Mouse (Mus musculus) yolk sac, embryonic 10.5 days (tissue): ENCODE measurements around the gene Mapkbp1.

Experiments
- DNase-seq: peaks from one replicate; pipeline ENCODE4 v3.0.0-alpha.2; 2017; ENCODE audit warnings: low spot score

Gene Mapkbp1

DNA sequence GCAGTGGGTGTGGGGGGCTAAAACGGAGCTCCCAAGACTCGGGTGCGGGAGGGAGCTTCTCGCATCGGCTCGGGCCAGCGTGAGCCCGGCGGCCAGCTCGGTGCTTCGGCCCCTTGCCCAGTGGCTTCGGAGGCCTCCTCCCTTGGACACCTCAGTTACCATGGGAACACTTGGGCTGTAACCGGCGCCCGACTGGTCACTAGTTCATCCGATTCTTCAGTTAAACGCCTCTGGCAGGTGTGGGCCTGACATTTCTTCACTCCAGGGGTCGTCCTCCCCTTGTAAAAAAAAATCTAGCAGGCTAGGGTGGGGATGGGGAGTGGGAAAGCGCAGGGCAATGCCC lies at the start of gene Mapkbp1:
TSS of gene Mapkbp1 (plus strand) at position 163 of the 343 bp plus-strand sequence.
- no peak for DNase-seq

GRCm38 (mm10) chr2:119970571-119970970 lies 1.9 kb upstream of the Mapkbp1 start:
- peak; percentile 56 for DNase-seq

GRCm38 (mm10) chr2:119971316-119971715 lies 1.2 kb upstream of the Mapkbp1 start:
- DNase-seq: no peak

- DNase-seq: peak; percentile 95
Measured at GRCm38 (mm10) chr2:119971837-119972536, 512 bp upstream of the Mapkbp1 start.

GRCm38 (mm10) chr2:119980343-119980986 lies 8.0 kb downstream of the Mapkbp1 start:
- DNase-seq: no peak

GRCm38 (mm10) chr2:119981631-119982030 lies 9.1 kb downstream of the Mapkbp1 start:
- no peak for DNase-seq

DNA sequence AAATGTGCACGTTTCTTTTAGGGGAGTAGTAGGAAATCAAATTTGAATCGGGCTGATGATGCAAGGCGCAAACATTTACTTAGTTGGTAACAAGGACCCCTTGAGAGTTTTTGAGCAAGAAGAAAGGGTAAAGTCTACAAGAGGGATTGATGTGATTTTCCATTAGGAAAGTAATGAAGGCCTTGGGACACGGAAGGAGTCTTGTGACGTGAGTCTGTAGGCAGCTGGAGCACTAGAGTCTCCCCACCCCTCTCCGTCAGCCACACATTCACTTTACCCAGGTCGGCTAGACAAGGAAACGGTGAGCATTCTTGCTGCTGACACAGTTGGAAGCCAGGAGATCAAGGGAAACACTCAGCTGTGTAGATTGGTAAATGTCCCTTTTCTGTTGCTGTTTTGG lies 13.4 kb downstream of the Mapkbp1 start:
- peak; percentile 45 for DNase-seq

- DNase-seq: peak; percentile 35
Measured at GRCm38 (mm10) chr2:119986369-119986768, 13.9 kb downstream of the Mapkbp1 start.

DNA sequence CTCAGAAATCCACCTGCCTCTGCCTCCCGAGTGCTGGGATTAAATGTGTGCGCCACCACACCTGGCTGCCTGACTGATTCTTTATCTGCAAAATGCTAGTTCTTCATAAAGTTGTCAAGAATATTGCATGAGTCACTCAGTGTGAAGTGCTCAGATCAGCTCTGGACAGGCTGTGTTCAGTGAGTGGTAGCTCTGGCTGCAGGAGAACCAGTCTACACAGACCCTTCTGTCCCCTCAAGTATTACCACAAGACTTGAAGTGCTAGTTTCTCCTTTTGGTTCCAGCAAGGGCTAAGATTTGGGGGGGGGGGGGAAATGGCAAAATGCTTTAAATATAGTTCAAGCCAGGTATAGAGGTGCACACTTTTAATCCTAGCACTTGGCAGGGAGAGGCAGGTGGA lies 14.9 kb downstream of the Mapkbp1 start:
- DNase-seq: no peak

- DNase-seq: peak; percentile 19
Measured at GRCm38 (mm10) chr2:119988952-119989351, 16.5 kb downstream of the Mapkbp1 start.

DNA sequence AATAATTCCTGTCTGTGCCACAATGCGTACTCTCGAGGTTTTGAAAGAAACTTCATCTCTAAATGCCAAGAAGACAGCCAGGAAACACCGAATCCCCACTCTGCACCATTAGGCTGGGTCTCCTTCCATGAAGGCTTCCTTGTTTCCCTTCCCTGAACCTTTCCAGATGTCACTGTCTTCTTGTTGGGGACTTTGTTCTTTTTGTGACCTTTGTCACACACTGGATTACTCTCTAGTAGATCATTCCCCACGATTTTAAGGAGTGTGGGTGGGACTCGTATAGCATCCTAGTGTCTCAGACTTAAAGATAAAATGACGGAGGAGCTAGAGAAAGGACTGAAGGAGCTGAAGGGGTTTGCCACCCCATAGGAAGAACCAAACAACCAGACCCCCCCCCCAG lies 18.4 kb downstream of the Mapkbp1 start:
- peak; percentile 74 for DNase-seq

DNA sequence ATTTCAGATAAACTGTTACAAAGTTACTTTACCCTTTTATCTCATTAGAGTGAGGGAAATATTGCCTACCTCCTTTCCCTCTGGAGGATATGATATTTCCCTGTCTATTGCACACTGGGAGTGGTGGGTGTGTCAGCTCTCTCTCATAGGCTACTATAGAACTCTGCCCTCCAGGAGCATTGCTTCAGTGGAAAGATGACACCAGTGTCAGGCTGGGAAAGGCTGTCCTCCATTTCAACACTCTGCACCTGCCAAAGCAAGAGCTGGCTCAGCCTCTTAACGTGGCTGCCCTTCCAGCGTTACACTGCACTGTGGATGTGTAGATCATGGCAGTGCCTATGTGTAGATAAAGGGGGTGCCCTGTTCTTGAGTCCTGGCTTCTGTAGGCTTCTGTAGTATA lies 19.9 kb downstream of the Mapkbp1 start:
- DNase-seq: no peak

- DNase-seq: no peak
Measured at GRCm38 (mm10) chr2:119993515-119993914, 21.0 kb downstream of the Mapkbp1 start.

DNA sequence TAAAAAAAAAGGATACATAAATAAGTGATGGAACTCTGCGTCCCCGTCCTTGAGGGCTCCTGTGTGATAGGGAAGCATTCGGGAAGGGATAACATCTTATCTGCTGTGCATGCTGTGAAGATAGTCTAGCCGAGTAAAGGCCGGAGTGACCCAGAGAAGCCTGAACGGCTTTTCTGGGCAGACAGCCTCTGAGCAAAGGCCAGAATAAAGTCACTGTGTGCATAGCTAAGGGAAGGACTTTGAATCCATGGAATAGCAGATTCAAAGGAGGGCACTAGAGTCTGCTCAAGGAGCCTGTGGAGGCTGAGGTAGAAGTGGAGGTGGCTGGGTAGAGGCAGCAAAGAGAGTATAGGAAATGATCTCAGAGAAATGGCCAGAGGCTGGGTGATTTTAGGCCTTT lies 22.3 kb downstream of the Mapkbp1 start:
- peak; percentile 53 for DNase-seq

GRCm38 (mm10) chr2:119995391-119996281 lies 23.1 kb downstream of the Mapkbp1 start:
- no peak for DNase-seq

DNA sequence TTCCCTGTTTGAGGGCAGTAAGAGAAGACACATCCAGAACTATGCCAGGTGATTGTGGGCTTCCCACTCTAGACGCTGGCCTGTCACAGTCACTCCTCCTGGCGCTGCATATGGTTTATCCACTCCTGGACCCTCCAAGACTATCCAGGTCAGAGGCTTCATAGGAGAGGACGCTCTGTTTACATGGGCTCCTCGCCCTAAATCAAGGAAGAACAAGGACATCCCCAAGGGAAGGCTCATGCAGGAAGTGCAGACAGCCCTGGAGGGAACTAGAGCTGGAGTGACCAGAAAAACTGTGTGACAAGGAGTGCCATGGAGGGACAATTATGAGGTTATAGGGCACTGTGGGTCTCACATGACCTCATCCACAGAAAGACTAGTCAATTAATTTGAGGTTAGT lies 24.9 kb downstream of the Mapkbp1 start:
- no peak for DNase-seq

- no peak for DNase-seq
Measured at GRCm38 (mm10) chr2:119999731-120000130, 27.2 kb downstream of the Mapkbp1 start.

- DNase-seq: no peak
Measured at GRCm38 (mm10) chr2:120000882-120001584, 28.5 kb downstream of the Mapkbp1 start.

DNA sequence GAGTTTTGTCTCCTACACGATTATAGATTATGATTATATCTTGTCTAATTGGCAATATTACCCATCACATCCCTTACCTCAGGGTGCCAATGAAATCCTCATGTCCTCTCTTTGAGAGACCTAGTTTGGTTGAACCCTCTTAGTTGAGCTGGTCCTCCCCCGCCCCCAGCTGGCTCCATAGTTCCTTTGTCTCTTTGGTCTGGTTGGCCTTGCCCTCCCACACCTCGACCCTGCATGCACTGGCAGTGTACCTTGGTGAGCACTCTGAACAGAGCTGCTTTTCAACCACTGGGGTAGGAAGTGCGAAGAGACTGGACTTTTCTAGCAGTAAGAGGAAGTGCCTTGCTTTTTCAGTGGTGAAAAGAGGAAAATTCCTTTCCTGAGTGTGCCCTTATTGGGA lies 29.5 kb downstream of the Mapkbp1 start:
- no peak for DNase-seq

- no peak for DNase-seq
Measured at GRCm38 (mm10) chr2:120003970-120004369, 31.5 kb downstream of the Mapkbp1 start.

- no peak for DNase-seq
Measured at GRCm38 (mm10) chr2:120006696-120007095, 34.2 kb downstream of the Mapkbp1 start.

- no peak for DNase-seq
Measured at GRCm38 (mm10) chr2:120007680-120008210, 35.2 kb downstream of the Mapkbp1 start.
